Mouse (Mus musculus): ENCODE measurements around the gene Snta1. TPM values are rescaled to one million over a fixed set of nuclear protein-coding genes. Genes with fewer than 3 reads are reported as not detected.

Snta1 gene
- 0.49 TPM for polyA plus RNA-seq (2014; fragmentation: Illumina TruSeq; extraction: RNeasy Lipid Tissue Mini Kit (QIAGEN cat#74804); ENCODE audit: low read depth, low replicate concordance)

DNA sequence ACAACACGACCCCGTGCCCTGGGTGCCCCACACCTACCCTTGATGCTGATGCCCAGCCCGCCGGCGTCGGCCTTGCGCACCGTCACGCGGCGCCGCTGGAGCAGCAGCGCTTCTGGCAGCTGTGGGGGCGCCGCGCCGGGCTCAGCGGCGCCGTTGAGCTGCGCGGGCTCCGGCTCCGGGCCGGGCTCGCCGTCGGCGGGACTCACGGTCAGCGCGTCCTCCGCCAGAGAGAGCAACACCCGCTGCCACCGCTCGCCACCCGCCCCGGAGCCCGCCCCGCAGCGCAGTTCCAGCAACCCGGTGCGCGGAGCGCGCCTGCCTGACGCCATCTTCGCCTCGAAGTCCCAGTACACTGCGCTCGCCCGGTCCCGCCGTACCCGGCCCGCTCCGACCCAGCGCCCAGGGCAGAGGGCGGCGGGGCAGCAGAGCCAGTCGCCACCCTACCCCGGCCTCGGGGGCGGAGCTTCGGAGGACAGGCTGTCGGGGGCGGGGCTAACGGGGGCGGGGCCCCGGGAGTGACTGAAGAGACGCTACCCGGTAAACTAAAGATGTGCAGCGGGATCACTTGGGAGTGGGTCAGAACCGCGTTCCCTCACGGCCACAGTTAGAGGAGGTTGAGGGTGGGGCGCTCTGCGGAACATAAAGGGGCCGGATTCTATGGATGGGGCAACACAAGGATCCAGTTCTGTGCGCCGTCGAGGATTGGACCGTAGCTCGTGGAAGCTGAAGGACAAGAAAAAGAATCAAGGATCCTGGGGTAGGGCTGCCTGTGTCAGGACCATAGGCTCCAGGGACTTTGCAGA lies at the start of gene Snta1:
Gene Snta1, minus strand, starts transcription at position 457 of the 803 bp plus-strand sequence.

DNA sequence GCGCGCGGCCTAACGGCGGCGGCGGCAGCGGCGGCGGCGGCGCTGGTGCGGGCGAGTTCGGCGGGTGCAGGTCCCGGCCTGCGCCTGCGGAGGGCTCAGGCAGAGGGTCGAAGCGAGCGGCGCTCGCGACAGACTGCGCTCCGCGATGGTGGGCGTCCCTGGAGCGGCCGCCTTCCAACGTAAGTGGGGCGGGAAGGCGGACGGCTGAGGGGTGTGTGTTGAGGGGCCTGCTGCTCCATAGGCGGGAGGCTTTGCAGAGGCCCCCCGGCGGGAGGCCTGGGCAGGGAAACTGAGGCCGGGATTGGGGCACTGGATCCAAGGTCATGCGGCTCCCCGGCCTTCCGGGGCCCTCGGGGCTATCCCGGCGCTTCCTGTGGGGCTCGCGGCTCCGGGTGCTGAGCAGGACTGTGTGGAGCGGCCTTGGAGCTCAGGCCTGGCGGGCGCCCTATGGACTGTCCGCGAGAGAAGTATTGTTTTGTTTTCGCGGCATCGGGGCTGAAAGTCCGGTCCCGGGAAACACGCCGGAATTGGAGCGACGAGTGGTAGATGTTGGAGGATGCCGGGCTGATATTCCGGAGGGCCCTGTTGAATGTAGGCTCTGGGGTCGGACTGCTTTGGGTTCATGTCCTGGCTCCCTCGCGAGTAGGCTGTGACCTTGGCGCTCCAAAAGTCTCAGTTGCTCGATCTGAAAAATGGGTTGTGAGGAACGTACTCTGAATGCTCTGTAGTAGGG lies 28.7 kb upstream of the Snta1 start, which contains the start of gene Cbfa2t2:
Gene Cbfa2t2, plus strand, starts transcription at position 24 of the 733 bp plus-strand sequence.

DNA sequence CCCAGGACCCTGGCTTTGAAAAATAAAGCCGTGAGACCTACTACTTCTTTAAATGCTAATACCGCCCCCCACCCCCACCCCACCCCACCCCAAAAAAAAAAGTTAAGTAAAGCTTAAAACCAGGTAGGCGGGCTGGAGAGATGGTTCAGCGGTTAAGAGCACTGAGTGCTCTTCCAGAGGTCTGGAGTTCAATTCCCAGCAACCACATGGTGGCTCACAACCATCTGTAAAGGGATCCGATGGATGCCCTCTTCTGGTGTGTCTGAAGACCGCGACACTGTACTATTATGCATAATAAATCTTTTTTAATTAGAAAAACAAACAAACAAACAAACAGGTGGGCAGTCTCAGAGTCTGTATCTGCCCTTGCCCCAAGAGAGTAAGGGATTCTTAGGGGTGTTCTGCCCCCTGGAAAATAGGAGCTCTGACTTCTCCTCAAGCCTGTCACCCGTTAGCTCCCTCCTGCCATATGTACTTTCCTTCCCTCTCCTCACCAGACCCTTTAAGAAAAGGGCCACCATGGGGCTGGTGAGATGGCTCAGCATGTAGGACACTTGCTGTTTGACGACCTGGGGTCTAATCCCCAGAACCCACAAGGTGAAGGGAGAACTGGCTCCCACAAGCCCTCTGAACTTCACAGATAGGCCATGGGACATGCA lies 34.9 kb downstream of the Snta1 start, which contains the start of gene Cdk5rap1:
Gene Cdk5rap1, minus strand, starts transcription at position 169 of the 659 bp plus-strand sequence.

Other genes starting within 250 kb of the Snta1 start
- gene Bpifa5, start 245.5 kb downstream of the Snta1 start, polyA plus RNA-seq (2014; fragmentation: Illumina TruSeq; extraction: RNeasy Lipid Tissue Mini Kit (QIAGEN cat#74804); ENCODE audit: low read depth, low replicate concordance), result not detected
- not detected for gene Bpifb1, start 217.3 kb downstream of the Snta1 start, polyA plus RNA-seq (2014; fragmentation: Illumina TruSeq; extraction: RNeasy Lipid Tissue Mini Kit (QIAGEN cat#74804); ENCODE audit: low read depth, low replicate concordance)
- gene Bpifb5, start 184.4 kb downstream of the Snta1 start, polyA plus RNA-seq (2014; fragmentation: Illumina TruSeq; extraction: RNeasy Lipid Tissue Mini Kit (QIAGEN cat#74804); ENCODE audit: low read depth, low replicate concordance), result not detected
- gene Bpifb9a, start 150.2 kb downstream of the Snta1 start, polyA plus RNA-seq (2014; fragmentation: Illumina TruSeq; extraction: RNeasy Lipid Tissue Mini Kit (QIAGEN cat#74804); ENCODE audit: low read depth, low replicate concordance), result not detected
- not detected for gene Bpifb9b, start 100.9 kb downstream of the Snta1 start, polyA plus RNA-seq (2014; fragmentation: Illumina TruSeq; extraction: RNeasy Lipid Tissue Mini Kit (QIAGEN cat#74804); ENCODE audit: low read depth, low replicate concordance)
- gene Cdk5rap1, start 35.1 kb downstream of the Snta1 start, polyA plus RNA-seq (2014; fragmentation: Illumina TruSeq; extraction: RNeasy Lipid Tissue Mini Kit (QIAGEN cat#74804); ENCODE audit: low read depth, low replicate concordance), result 13.3 TPM
- gene Cbfa2t2, start 28.4 kb upstream of the Snta1 start, polyA plus RNA-seq (2014; fragmentation: Illumina TruSeq; extraction: RNeasy Lipid Tissue Mini Kit (QIAGEN cat#74804); ENCODE audit: low read depth, low replicate concordance), result 14.6 TPM
- gene 1700003F12Rik, start 139.0 kb upstream of the Snta1 start, polyA plus RNA-seq (2014; fragmentation: Illumina TruSeq; extraction: RNeasy Lipid Tissue Mini Kit (QIAGEN cat#74804); ENCODE audit: low read depth, low replicate concordance), result not detected
- not detected for gene Actl10, start 143.7 kb upstream of the Snta1 start, polyA plus RNA-seq (2014; fragmentation: Illumina TruSeq; extraction: RNeasy Lipid Tissue Mini Kit (QIAGEN cat#74804); ENCODE audit: low read depth, low replicate concordance)
- not detected for gene Necab3, start 150.8 kb upstream of the Snta1 start, polyA plus RNA-seq (2014; fragmentation: Illumina TruSeq; extraction: RNeasy Lipid Tissue Mini Kit (QIAGEN cat#74804); ENCODE audit: low read depth, low replicate concordance)
- not detected for gene E2f1, start 161.8 kb upstream of the Snta1 start, polyA plus RNA-seq (2014; fragmentation: Illumina TruSeq; extraction: RNeasy Lipid Tissue Mini Kit (QIAGEN cat#74804); ENCODE audit: low read depth, low replicate concordance)
- 33.2 TPM for gene Pxmp4, start 195.6 kb upstream of the Snta1 start, polyA plus RNA-seq (2014; fragmentation: Illumina TruSeq; extraction: RNeasy Lipid Tissue Mini Kit (QIAGEN cat#74804); ENCODE audit: low read depth, low replicate concordance)
- gene Zfp341, start 205.2 kb upstream of the Snta1 start, polyA plus RNA-seq (2014; fragmentation: Illumina TruSeq; extraction: RNeasy Lipid Tissue Mini Kit (QIAGEN cat#74804); ENCODE audit: low read depth, low replicate concordance), result not detected
- gene 4930519P11Rik, start 205.3 kb upstream of the Snta1 start, polyA plus RNA-seq (2014; fragmentation: Illumina TruSeq; extraction: RNeasy Lipid Tissue Mini Kit (QIAGEN cat#74804); ENCODE audit: low read depth, low replicate concordance), result not detected
- gene Chmp4b, start 243.6 kb upstream of the Snta1 start, polyA plus RNA-seq (2014; fragmentation: Illumina TruSeq; extraction: RNeasy Lipid Tissue Mini Kit (QIAGEN cat#74804); ENCODE audit: low read depth, low replicate concordance), result 64.7 TPM